9 mouse cellular contexts compared by ENCODE assay signal in genomic region chr2:142057889-142058750, GRCm38 (mm10).
DNase-seq lines count a peak whose midpoint lies in the region; ATAC-seq and TF ChIP-seq lines count a peak whose summit lies in the region.
"Had no signal": no experiment of that assay in that cellular context is flagged by ENCODE, and none has a peak within 500 bp of the region (broad histone marks: within the 10 kb centered on the region; RNA-seq: fewer than 3 reads in every experiment).

No protein-coding gene starts in this region.

- no peak for TF ChIP-seq POLR2A in limb, embryonic 14.5 days (IDR thresholded peaks at IDR 0.05; ENCODE audit: borderline replicate concordance, extremely low read depth, insufficient read depth, insufficient read length)

- no peaks in the 10 kb centered on the region for H3K27me3 ChIP-seq in embryonic facial prominence, embryonic 11.5 days (ENCODE audit: control insufficient read depth, insufficient read depth, low read length)
- H3K27me3 ChIP-seq in hindbrain, embryonic 10.5 days (ENCODE audit: insufficient read depth, poor library complexity, severe bottlenecking), result no peaks in the 10 kb centered on the region
- no peaks in the 10 kb centered on the region for H3K27me3 ChIP-seq in limb, embryonic 14.5 days (ENCODE audit: control insufficient read depth, insufficient read depth, low read length)
- H3K27me3 ChIP-seq: liver, embryonic 15.5 days had no signal

- no peak overlapping the region for H3K4me3 ChIP-seq in embryonic facial prominence, embryonic 11.5 days (ENCODE audit: low read depth, low read length)
- H3K4me3 ChIP-seq in hindbrain, embryonic 10.5 days, result no peak overlapping the region
- H3K4me3 ChIP-seq in limb, embryonic 14.5 days (replicated peaks; ENCODE audit: low read length), result peak overlapping the region; percentile 12; the same call in 1 of the 2 replicates
- H3K4me3 ChIP-seq: liver, embryonic 15.5 days had no signal

- no peak overlapping the region for H3K4me2 ChIP-seq in embryonic facial prominence, embryonic 11.5 days (ENCODE audit: low read depth, low read length)
- H3K4me2 ChIP-seq in limb, embryonic 14.5 days (replicated peaks; ENCODE audit: low read depth, low read length, severe bottlenecking), result peak overlapping the region; percentile 35
- H3K4me2 ChIP-seq: liver, embryonic 15.5 days had no signal

- intact Hi-C loops in gastrocnemius, postnatal 14 days (cut with DNase I; ENCODE audit: low total_unique reads), result no loop called here

- WGBS in embryonic facial prominence, embryonic 11.5 days, result 27% methylated on average over 14 of the region's 14 CpGs
- WGBS in hindbrain, embryonic 10.5 days, result 67% methylated on average over 14 of the region's 14 CpGs
- 9% methylated on average over 14 of the region's 14 CpGs for WGBS in limb, embryonic 14.5 days

- H3K27ac ChIP-seq in embryonic facial prominence, embryonic 11.5 days (replicated peaks; ENCODE audit: low read depth, low read length), result no peak overlapping the region
- peak overlapping the region; percentile 13; the same call in 1 of the 2 replicates for H3K27ac ChIP-seq in hindbrain, embryonic 10.5 days
- H3K27ac ChIP-seq in limb, embryonic 14.5 days (replicated peaks; ENCODE audit: low read depth, low read length), result peak overlapping the region; percentile 28; the same call in 1 of the 2 replicates
- H3K27ac ChIP-seq: liver, embryonic 15.5 days had no signal

- peak; percentile 8 for DNase-seq in gastrocnemius, postnatal 25 days
- no peak for DNase-seq in gastrocnemius, postnatal 14 days
- peak; percentile 21 for DNase-seq in Muller cell, postnatal 12 days (ENCODE audit: inconsistent ontology term)
- peak; percentile 75 for DNase-seq in embryonic facial prominence, embryonic 11.5 days (ENCODE audit: low spot score)
- DNase-seq in hindbrain, embryonic 10.5 days (ENCODE audit: low spot score), result no peak
- peak; percentile 77 for DNase-seq in limb, embryonic 14.5 days (ENCODE audit: low spot score)
- DNase-seq in ovary, postnatal 36 days (ENCODE audit: low spot score), result no peak
- DNase-seq in adipocyte (ENCODE audit: low spot score), result no peak

- H3K4me1 ChIP-seq in embryonic facial prominence, embryonic 11.5 days (ENCODE audit: control insufficient read depth, insufficient read depth, low read length), result no peaks in the 10 kb centered on the region
- 0 out of 2 replicates have a peak, but pooled peaks cover 7% of the 10 kb centered on the region for H3K4me1 ChIP-seq in hindbrain, embryonic 10.5 days (replicated peaks)
- peaks cover 9% of the 10 kb centered on the region for H3K4me1 ChIP-seq in limb, embryonic 14.5 days (ENCODE audit: control insufficient read depth, insufficient read depth, low read length)
- H3K4me1 ChIP-seq: liver, embryonic 15.5 days had no signal

- peak; percentile 80 for ATAC-seq in embryonic facial prominence, embryonic 11.5 days (replicated peaks; ENCODE audit: insufficient number of reproducible peaks, low FRiP score, low TSS enrichment, low read depth)
- ATAC-seq in limb, embryonic 14.5 days (ENCODE audit: low FRiP score, low read depth), result peak; percentile 76

- no peak overlapping the region for H3K9ac ChIP-seq in embryonic facial prominence, embryonic 11.5 days (replicated peaks; ENCODE audit: low read length)
- H3K9ac ChIP-seq in limb, embryonic 14.5 days (ENCODE audit: low read depth, low read length, severe bottlenecking), result no peak overlapping the region
- H3K9ac ChIP-seq: liver, embryonic 15.5 days had no signal

- H3K9me3 ChIP-seq in embryonic facial prominence, embryonic 11.5 days (replicated peaks; ENCODE audit: control insufficient read depth, low read length), result no peaks in the 10 kb centered on the region
- H3K9me3 ChIP-seq in hindbrain, embryonic 10.5 days, result no peaks in the 10 kb centered on the region
- H3K9me3 ChIP-seq in limb, embryonic 14.5 days (ENCODE audit: control insufficient read depth, low read length), result no peaks in the 10 kb centered on the region
- H3K9me3 ChIP-seq: liver, embryonic 15.5 days had no signal

- H3K36me3 ChIP-seq in embryonic facial prominence, embryonic 11.5 days (replicated peaks; ENCODE audit: control insufficient read depth, insufficient read depth, low read depth, low read length), result no peaks in the 10 kb centered on the region
- no peaks in the 10 kb centered on the region for H3K36me3 ChIP-seq in hindbrain, embryonic 10.5 days
- H3K36me3 ChIP-seq in limb, embryonic 14.5 days (ENCODE audit: control insufficient read depth, insufficient read depth, low read length), result no peaks in the 10 kb centered on the region
- H3K36me3 ChIP-seq: liver, embryonic 15.5 days had no signal

Comparison
In these comparisons a context has a peak if more than half of its experiments do, and no peak if none do; other contexts are left out.
1. DNase-seq: peak in gastrocnemius, postnatal 25 days (single experiment), Muller cell, postnatal 12 days (single experiment), embryonic facial prominence, embryonic 11.5 days (single experiment) and limb, embryonic 14.5 days (single experiment); none in gastrocnemius, postnatal 14 days (single experiment), hindbrain, embryonic 10.5 days (single experiment), ovary, postnatal 36 days (single experiment) and adipocyte (single experiment).